Mouse (Mus musculus): Measurements from ENCODE around the gene 4930524J08Rik.

4930524J08Rik gene

DNA sequence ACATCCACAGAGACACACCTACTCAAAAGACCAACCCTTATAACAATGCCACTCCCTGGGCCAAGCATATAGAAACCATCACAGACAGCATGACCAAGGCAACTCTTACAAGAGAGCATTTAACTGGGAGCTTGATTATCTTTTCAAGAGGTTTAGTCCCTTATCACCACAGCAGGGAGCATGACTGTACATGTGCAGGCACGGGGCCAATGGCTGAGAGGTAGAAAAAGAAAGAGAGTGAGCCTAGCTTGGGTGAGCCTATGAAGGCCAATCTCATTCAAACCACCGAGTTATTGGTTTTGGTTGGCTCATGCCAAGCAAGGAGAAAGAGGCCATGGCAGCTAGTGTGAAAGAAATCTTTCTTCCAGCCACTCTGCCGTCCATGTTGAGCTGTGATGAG lies 26.6 kb downstream of the 4930524J08Rik start:
- DNase-seq (ENCODE audit: low spot score in 2 of 2): no peak

DNA sequence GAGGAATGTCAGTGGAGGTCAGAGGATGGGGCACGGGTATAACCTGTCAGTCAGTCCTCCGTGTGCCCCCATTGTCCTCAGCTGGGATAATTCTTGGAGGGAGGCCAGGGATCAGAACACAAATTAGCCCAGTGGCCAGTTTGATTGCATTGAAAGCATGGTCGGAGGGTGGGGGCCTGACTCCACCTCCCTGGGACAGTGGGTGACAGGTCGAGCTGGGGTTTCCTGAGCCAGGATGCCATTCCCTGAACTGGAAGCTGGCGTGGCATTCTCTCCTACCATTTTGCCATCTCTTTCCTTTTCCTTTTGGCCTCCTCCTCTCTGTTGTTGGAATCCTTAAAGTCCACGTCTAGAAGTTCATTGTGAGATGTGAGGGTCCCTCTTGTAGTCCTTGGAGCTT lies 27.0 kb downstream of the 4930524J08Rik start:
- DNase-seq (ENCODE audit: low spot score in 2 of 2): no peak

DNA sequence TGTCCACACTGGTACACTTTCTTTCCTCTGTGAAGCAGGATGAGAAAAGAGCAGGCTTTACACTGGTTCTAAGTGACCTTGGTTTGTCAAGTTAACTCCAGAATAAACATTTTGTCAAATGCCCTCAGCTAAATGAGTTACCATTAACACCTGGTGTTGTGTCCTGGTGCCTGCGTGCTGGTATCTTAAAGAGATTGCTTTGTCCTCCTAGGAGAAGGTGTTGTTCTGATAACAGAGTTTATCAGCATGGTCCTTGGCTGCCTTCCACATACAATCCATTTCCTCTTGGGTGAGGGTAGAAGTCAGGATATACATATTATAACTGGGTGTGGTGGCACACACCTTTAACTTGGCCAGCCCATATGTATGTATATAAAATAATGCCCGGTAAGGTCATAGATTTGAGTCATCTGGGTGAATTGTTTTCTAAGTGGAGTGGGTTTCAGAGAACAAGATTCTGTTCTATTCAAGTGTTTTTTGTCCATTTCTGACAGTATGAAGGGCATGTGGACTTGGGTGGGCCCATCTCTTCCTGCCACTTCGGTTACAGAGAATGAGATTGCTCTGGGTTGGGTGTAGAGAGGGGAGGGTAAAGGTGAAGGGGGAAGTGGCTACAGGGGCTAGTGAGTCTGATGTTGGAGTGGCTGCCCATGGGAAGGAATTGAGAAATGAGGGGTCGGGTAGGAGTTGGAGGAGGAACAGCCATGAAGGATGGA lies 27.6 kb downstream of the 4930524J08Rik start:
- DNase-seq (ENCODE audit: low spot score in 2 of 2): no peak

DNA sequence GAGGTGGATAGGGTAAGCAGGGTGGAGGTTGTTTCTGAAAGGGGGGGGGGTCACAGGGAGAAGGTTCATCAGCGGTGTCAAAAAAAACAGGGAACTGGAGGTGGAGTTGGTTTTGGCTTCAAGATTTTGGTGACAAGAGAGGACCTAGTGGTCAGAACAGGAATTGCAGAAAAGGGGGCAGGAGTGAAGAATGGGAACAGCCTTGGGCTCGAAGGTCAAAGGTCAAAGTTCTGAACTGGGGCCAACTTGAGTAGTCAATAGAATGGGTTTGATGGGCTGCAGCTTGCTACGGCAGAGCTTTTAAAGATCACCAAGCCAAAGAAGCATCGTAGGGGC lies 28.1 kb downstream of the 4930524J08Rik start:
- DNase-seq (ENCODE audit: low spot score in 2 of 2): no peak

DNA sequence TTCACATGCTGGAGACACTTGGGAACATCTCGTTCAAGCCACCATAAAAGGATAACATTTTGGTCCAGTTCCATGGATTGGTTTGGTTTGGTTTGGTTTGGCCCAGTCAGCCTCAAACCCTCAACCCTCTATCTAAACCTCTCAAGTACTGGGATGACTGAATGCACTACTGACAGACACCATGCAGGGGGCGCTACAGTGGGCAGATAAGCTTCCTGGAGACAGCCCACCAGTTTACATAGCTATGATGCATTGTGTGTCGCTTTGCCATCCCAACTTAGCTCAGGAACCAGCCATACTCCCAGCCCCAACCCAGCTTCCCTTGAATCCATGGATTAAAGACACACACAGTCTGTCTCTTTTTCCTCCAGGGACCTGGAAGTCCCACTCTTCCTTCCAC lies 29.6 kb downstream of the 4930524J08Rik start:
- DNase-seq (ENCODE audit: low spot score in 2 of 2): no peak

DNA sequence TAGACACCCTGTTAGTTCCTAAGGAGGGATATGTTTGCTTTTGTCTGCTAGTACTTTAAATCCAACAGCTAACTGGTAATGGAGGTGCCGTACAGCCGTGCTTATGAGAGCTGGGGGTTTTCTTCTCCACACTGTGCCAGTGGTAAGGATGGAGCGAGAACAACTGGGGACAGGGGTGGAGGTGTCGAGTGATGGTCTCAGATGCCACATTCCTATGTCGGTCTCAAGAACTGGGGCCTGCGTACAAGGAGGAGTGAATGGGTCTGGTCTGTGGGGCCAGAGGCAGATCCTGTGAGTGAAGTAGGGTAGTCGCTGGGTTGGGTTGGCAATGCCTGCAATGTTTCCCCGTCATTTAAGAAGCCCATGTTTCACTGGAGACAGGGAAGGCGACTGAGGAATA lies 33.7 kb downstream of the 4930524J08Rik start:
- no peak for DNase-seq (ENCODE audit: low spot score in 2 of 2)

DNA sequence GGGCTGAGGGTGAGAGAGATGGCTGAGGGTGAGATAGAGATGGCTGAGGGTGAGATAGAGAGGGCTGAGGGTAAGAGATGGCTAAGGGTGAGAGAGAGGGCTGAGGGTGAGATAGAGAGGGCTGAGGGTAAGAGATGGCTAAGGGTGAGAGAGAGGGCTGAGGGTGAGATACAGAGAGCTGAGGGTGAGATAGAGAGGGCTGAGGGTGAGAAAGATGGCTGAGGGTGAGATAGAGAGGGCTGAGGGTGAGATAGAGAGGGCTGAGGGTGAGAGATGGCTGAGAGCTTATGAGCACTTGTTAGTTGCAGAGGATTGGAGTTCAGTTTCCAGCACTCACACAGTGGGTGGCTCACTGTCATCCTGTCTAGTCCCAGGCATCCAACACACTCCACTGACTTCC lies 41.2 kb downstream of the 4930524J08Rik start:
- no peak for DNase-seq (ENCODE audit: low spot score in 2 of 2)

DNA sequence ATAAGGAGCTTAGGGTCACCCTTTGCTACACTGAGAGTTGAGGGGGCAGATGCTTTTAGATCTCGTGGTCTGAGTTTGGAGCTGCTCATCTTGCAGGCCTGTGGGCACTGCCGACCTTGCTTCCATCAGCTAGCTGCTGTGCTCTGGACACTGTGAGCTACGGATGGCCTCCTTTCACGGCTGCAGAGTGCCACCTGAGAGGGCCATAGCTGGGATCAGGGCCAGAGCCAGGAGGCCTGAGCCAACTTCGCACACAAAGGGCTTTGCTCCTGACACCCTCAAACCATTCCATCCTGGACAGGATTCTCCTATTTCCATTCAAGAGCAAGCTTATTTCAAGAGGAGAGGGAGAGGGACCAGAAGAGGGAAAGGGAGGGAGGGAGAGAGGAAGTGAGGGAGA lies 45.5 kb downstream of the 4930524J08Rik start:
- no peak for DNase-seq (ENCODE audit: low spot score in 2 of 2)

DNA sequence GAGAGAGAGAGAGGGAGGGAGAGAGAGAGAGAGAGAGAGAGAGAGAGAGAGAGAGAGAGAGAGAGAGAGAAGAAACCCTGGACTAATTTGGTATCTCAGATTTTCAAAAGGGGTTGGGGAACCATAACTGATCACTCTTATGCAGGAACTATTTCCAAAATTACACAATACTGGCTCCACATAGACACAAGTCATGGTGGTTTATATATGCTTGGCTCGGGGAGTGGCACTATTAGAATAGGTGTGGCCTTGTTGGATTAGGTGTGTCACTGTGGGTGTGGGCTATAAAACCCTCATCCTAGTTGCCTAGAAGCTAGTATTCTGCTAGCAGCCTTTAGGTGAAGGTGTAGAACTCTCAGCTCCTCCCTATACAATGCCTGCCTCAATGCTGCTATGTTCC lies 46.0 kb downstream of the 4930524J08Rik start:
- DNase-seq (ENCODE audit: low spot score in 2 of 2): no peak

Data from natural killer cell, adult 2 months (primary cell).